Mouse (Mus musculus): Measurements from ENCODE around the gene Baiap2l1. TPM values are rescaled to one million over a fixed set of nuclear protein-coding genes. Genes with fewer than 3 reads are reported as not detected.

Gene Baiap2l1
- polyA plus RNA-seq, 1 experiment from 2014 or later: 5.5 TPM

DNA sequence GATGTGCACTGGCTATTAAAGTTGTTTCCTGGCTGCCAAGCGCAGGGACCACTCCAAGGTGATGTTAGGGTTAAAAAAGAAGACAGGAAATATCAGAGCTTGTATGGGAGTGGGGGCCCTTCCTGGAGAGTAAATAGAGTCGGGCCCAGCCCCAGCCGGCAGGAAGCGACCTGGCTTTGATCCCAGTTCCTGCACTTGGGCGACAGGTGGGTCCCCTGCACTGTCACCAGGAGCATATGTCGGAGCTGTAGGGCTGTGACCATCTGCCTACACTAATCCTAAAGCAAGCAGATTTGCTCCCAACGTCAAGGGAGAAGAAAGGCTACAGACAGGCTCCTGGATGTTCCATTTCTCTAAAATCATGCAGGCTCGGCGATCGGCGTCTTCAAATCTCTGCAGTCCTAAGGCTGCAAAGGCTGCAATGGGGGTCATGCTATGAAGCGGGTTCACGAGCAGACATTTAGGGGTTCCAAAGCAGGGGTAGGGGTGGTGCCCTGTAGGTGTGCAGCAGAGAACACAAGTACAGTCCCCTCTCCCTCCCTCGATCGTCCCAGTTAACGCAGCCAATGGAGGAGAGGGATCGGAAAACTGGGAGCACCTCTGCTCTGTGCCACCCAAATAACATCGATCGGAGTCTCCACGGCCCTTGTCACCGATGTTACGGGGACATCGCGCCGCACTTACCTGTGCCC lies 135.0 kb downstream of the Baiap2l1 start:
- DNase-seq (ENCODE audit: low spot score): no peak
- H3K4me1 ChIP-seq: peaks cover 37% of the 10 kb centered on the region
- no peaks in the 10 kb centered on the region for H3K36me3 ChIP-seq
- H3K27me3 ChIP-seq (ENCODE audit: low read depth, poor library complexity, severe bottlenecking): no peaks in the 10 kb centered on the region
- 3% methylated on average over 25 of the region's 25 CpGs for WGBS
- no peaks in the 10 kb centered on the region for H3K9me3 ChIP-seq (replicated peaks)
- H3K27ac ChIP-seq: peak overlapping the region; percentile 74
- H3K4me3 ChIP-seq: peak overlapping the region; percentile 80

DNA sequence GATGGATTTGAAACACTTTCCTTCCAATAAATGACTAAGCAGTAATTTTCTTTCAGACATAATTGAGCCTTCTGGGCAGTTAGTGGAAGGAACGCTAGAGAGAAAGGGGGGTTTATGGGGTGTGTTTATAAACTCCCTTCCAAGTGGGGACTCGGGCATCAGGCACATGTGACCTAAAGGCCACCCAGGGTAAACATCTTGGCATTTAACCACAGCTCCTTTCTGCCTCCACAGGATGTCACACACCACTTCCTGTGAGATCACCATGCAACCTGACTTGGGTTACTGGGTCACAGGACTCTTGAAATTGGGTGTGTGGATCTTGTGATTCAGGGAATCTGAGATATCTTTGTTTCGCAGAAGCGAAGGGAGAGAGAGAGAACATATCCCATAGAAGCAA lies 136.6 kb downstream of the Baiap2l1 start:
- Histone ChIP-seq H3K4me1 (peaks cover 37% of the 10 kb centered on the region), H3K4me3 (no peak overlapping the region), H3K27ac (no peak overlapping the region), H3K9me3 (replicated peaks) (no peaks in the 10 kb centered on the region), H3K36me3 (peaks cover 13% of the 10 kb centered on the region; the same call in 1 of the 2 replicates), H3K27me3 (ENCODE audit: low read depth, poor library complexity, severe bottlenecking) (no peaks in the 10 kb centered on the region)
- no peak for DNase-seq (ENCODE audit: low spot score)
- WGBS: 78% methylated on average over 4 of the region's 4 CpGs

DNA sequence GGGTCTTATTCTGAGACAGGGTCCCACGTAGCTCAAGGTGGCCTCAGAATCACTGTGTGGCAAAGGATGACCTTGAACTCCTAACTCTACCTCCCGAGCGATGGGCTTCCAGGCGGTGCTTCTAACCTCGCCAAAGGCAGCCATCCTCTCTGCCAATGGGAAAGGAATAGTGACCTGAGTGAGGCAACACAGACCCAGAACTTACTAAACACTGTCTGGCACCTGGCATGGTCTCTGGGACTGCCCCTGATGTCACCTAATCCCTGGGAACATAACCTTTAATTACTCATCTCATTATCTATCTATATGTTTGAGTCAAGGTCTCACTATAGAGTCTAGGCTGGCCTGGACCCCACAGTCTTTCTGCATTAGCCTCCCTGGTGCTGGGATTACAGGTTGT lies 138.0 kb downstream of the Baiap2l1 start:
- peaks cover 37% of the 10 kb centered on the region for H3K4me1 ChIP-seq
- H3K36me3 ChIP-seq: peaks cover 20% of the 10 kb centered on the region; the same call in 1 of the 2 replicates
- whole genome bisulfite sequencing: 90% methylated on average over 5 of the region's 5 CpGs
- H3K4me3 ChIP-seq: no peak overlapping the region
- no peaks in the 10 kb centered on the region for H3K27me3 ChIP-seq (ENCODE audit: low read depth, poor library complexity, severe bottlenecking)
- DNase-seq (ENCODE audit: low spot score): no peak
- no peaks in the 10 kb centered on the region for H3K9me3 ChIP-seq (replicated peaks)
- H3K27ac ChIP-seq: no peak overlapping the region

DNA sequence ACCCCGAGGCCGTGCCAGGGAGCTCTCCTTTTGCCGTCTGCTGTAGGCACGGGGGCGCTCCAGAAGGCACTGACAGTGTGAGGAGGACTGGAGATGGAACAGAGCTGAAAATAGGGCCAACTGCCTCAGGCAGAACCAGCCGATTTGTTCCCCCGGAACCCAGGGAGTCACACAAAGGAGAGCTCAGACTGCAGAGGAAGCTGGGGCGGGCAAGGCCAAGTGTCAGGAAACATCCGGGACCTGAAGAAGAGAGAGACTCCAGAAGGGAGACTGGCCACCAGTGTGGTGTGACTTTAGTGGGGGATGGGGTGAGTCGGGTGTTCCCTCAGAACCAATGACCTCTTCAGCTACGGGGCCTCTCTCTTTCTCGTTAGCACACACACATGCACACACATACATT lies 138.6 kb downstream of the Baiap2l1 start:
- peaks cover 34% of the 10 kb centered on the region for H3K4me1 ChIP-seq
- WGBS: 76% methylated on average over 12 of the region's 12 CpGs
- H3K4me3 ChIP-seq: no peak overlapping the region
- H3K9me3 ChIP-seq (replicated peaks): no peaks in the 10 kb centered on the region
- peaks cover 20% of the 10 kb centered on the region; the same call in 1 of the 2 replicates for H3K36me3 ChIP-seq
- no peak for DNase-seq (ENCODE audit: low spot score)
- H3K27ac ChIP-seq: peak overlapping the region; percentile 66
- no peaks in the 10 kb centered on the region for H3K27me3 ChIP-seq (ENCODE audit: low read depth, poor library complexity, severe bottlenecking)

DNA sequence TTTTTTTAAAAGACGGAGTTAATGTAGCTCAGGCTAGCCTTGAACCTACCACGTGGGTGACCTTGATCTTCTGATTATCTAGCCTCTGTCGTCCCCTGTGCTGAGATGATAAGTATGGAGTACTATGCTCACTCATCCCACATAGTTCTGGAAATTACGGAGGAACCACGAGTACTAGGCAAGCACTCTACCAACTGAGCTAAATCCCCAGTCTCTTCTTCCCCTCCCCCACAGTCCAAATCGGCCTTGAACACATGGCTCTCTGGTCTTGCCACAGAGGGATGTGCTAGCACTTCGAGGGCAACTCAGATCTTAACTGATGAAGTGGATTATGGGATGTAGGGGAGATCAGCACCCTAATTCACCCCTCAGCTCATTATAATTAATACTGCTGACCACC lies 139.9 kb downstream of the Baiap2l1 start:
- Histone ChIP-seq H3K4me3 (no peak overlapping the region), H3K9me3 (replicated peaks) (no peaks in the 10 kb centered on the region), H3K27me3 (ENCODE audit: low read depth, poor library complexity, severe bottlenecking) (no peaks in the 10 kb centered on the region), H3K27ac (no peak overlapping the region), H3K36me3 (peaks cover 30% of the 10 kb centered on the region; the same call in 1 of the 2 replicates), H3K4me1 (peaks cover 26% of the 10 kb centered on the region)
- 90% methylated on average over 7 of the region's 7 CpGs for WGBS
- DNase-seq (ENCODE audit: low spot score): no peak

DNA sequence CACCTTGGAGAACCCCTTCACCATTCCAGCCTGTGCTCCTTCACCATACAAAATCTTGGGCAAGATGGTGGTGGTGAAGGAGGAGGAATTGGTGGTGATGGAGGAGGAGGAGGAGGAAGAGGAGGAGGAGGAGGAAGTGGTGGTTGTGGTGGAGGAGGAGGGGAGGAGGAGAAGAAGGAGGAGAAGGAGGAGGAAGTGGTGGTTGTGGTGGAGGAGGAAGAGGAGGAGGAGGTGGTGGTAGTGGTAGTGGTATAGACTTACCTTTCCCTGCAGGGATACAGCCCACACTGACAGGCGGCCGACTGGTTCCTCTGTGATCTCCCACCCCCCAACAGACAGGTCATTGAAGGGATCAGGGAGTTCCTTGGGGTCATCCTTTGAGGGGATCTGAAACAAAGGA lies 141.9 kb downstream of the Baiap2l1 start:
- Histone ChIP-seq H3K27me3 (ENCODE audit: low read depth, poor library complexity, severe bottlenecking) (no peaks in the 10 kb centered on the region), H3K27ac (no peak overlapping the region), H3K4me1 (peaks cover 6% of the 10 kb centered on the region), H3K9me3 (replicated peaks) (no peaks in the 10 kb centered on the region), H3K4me3 (no peak overlapping the region), H3K36me3 (peaks cover 47% of the 10 kb centered on the region)
- 81% methylated on average over 2 of the region's 2 CpGs for WGBS
- no peak for DNase-seq (ENCODE audit: low spot score)

Other genes starting within 250 kb of the Baiap2l1 start
- gene Bhlha15, start 167.8 kb downstream of the Baiap2l1 start, polyA plus RNA-seq (2016; fragmentation: Nextera tagmentation; extraction: Ambion mirVana): 0.11 and 0.18 TPM in 2 replicates
- 15.1 and 21.0 TPM in 2 replicates for gene Tecpr1, start 134.5 kb downstream of the Baiap2l1 start, polyA plus RNA-seq (2016; fragmentation: Nextera tagmentation; extraction: Ambion mirVana)
- 122 and 125 TPM in 2 replicates for gene Bri3, start 113.7 kb downstream of the Baiap2l1 start, polyA plus RNA-seq (2016; fragmentation: Nextera tagmentation; extraction: Ambion mirVana)
- 0.34 and 1.4 TPM in 2 replicates for gene Nptx2, start 187.8 kb upstream of the Baiap2l1 start, polyA plus RNA-seq (2016; fragmentation: Nextera tagmentation; extraction: Ambion mirVana)

Measured in limb, embryonic 10.5 days (tissue).